Mouse (Mus musculus) limb, embryonic 11.5 days (tissue): Measurements from ENCODE around the gene Ahnak. TPM values are rescaled to one million over a fixed set of nuclear protein-coding genes. Genes with fewer than 3 reads are reported as not detected.
"Not testable (repeated sequence)": the region's sequence is repeated elsewhere in the genome, so short reads cannot be mapped to it uniquely, and the experiment has no call there.

ENCODE experiments used
- ATAC-seq: fragments of 200-750 bp; cut with Nextera tagmentation; 2 replicates; pipeline ENCODE4 v1.8.0; 2017; ENCODE audit warnings: low read depth; ENCODE audit not compliant: insufficient number of reproducible peaks, low FRiP score, low TSS enrichment
- DNase-seq: peaks from one replicate; pipeline ENCODE4 v3.0.0-alpha.2; 2015; ENCODE audit warnings: low spot score
- H3K27ac ChIP-seq: fragments of 300-500 bp; sonication (generic); replicated peaks from 2 replicates; pipeline ENCODE4 v1.5.1; 2014; ENCODE audit warnings: low read depth, mild to moderate bottlenecking, low read length
- H3K27me3 ChIP-seq: fragments of 300-500 bp; sonication (generic); 2 replicates; pipeline ENCODE4 v1.6.1; 2014; ENCODE audit warnings: mild to moderate bottlenecking, low read length, mixed read lengths; ENCODE audit not compliant: control insufficient read depth, insufficient read depth
- H3K36me3 ChIP-seq: fragments of 300-500 bp; sonication (generic); 2 replicates; pipeline ENCODE4 v1.6.1; 2014; ENCODE audit warnings: mild to moderate bottlenecking, low read length, moderate library complexity, mixed read lengths; ENCODE audit not compliant: control insufficient read depth, insufficient read depth
- H3K4me1 ChIP-seq: fragments of 300-500 bp; sonication (generic); 2 replicates; pipeline ENCODE4 v1.6.1; 2014; ENCODE audit warnings: low read length, mixed read lengths; ENCODE audit not compliant: control insufficient read depth, insufficient read depth
- H3K4me2 ChIP-seq: fragments of 300-500 bp; sonication (generic); 2 replicates; pipeline ENCODE4 v1.6.1; 2014; ENCODE audit warnings: low read depth, mild to moderate bottlenecking, moderate library complexity; ENCODE audit not compliant: severe bottlenecking
- H3K4me3 ChIP-seq: fragments of 300-500 bp; sonication (generic); 2 replicates; pipeline ENCODE4 v1.5.1; 2014; ENCODE audit warnings: low read depth, low read length
- H3K9ac ChIP-seq: fragments of 300-500 bp; sonication (generic); 2 replicates; pipeline ENCODE4 v1.6.1; 2014; ENCODE audit warnings: mild to moderate bottlenecking, low read length
- H3K9me3 ChIP-seq: fragments of 300-500 bp; sonication (generic); 2 replicates; pipeline ENCODE4 v1.6.1; 2016; ENCODE audit warnings: low read length; ENCODE audit not compliant: control insufficient read depth
- WGBS: fragments of 180-500 bp; shearing (Covaris S2); extraction: QIAGEN DNeasy Blood & Tissue Kit; methylation state at CpG from one replicate; pipeline ENCODE4 v1.1.7; 2014; 5-methylcytosine and 5-hydroxymethylcytosine counted together
- polyA plus RNA-seq: library from polyadenylated mRNA; unstranded; fragments of >200 nt; fragmentation: Nextera tagmentation; extraction: Ambion mirVana; gene quantifications from 2 replicates; pipeline ENCODE4 v1.2.1, GENCODE M21; 2014

Ahnak gene
- polyA plus RNA-seq, 1 experiment from 2014 or later = 7.7 TPM

DNA sequence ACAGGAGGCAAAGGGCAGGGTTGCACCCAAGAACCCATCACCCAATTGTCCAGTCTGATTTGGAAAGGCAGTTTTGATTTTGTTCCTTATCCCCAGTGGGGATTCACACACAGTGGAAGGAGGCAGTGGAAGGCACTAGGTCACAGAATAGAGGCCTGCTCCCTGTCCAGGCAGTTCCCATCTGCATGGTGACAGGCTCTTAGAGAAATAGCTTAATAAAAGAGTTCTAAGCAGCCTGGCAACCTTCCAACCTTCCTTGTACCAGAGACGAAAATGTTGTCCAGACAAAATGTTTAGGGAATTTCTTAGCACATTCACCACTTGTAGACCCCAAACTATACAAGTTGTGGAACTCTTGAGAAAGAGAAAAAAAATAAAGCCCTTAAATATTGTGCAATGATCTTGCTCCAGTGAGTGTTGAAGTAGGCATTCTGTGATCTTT lies 58.9 kb downstream of the Ahnak start:
- ATAC-seq = no peak
- WGBS = 63% methylated on average over 1 of the region's 1 CpGs
- DNase-seq = no peak
- no peak overlapping the region for H3K9ac ChIP-seq
- no peak overlapping the region for H3K4me2 ChIP-seq
- peaks cover 2% of the 10 kb centered on the region; the same call in 1 of the 2 replicates for H3K4me1 ChIP-seq
- H3K36me3 ChIP-seq = no peaks in the 10 kb centered on the region
- no peaks in the 10 kb centered on the region for H3K27me3 ChIP-seq
- no peak overlapping the region for H3K27ac ChIP-seq
- no peak overlapping the region for H3K4me3 ChIP-seq
- H3K9me3 ChIP-seq = no peaks in the 10 kb centered on the region

DNA sequence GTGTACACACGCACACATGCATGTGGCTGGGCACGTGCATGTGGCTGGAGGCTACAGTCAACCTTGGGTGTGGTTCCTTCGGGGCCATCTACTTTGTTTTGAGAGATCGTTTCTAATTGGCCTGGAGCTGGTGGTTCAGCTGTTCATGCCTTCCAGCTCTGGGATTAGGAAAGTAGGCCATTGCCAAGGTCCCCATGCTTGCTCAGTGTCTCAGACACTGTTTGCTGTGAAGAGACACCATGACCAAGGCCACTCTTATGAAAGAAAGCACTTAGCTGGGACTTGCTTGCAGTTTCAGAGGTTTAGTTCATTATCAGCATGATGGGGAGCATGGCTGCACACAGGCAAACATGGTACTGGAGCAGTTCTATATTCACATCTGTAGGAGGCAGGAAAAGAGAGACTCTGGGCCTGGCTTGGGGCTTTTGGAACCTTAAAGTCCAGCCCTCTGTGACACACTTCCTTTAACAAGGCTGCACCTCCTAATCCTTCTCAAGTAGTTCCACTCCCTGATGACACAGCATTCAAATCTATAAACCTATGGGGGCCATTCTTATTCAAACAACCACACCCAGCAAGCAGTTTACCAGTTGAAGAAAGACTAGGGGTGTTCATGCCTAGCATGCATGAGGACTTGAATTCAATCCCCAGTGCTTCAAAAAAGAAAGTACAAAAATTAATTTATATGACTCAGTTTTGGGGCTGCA lies 60.0 kb downstream of the Ahnak start:
- no peaks in the 10 kb centered on the region for H3K36me3 ChIP-seq
- 90% methylated on average over 4 of the region's 4 CpGs for whole genome bisulfite sequencing
- H3K9ac ChIP-seq = no peak overlapping the region
- DNase-seq (no peak), ATAC-seq (no peak)
- no peaks in the 10 kb centered on the region for H3K9me3 ChIP-seq
- H3K4me2 ChIP-seq = no peak overlapping the region
- H3K27ac ChIP-seq = no peak overlapping the region
- H3K4me1 ChIP-seq = peaks cover 6% of the 10 kb centered on the region; the same call in 1 of the 2 replicates
- no peaks in the 10 kb centered on the region for H3K27me3 ChIP-seq
- H3K4me3 ChIP-seq = no peak overlapping the region

DNA sequence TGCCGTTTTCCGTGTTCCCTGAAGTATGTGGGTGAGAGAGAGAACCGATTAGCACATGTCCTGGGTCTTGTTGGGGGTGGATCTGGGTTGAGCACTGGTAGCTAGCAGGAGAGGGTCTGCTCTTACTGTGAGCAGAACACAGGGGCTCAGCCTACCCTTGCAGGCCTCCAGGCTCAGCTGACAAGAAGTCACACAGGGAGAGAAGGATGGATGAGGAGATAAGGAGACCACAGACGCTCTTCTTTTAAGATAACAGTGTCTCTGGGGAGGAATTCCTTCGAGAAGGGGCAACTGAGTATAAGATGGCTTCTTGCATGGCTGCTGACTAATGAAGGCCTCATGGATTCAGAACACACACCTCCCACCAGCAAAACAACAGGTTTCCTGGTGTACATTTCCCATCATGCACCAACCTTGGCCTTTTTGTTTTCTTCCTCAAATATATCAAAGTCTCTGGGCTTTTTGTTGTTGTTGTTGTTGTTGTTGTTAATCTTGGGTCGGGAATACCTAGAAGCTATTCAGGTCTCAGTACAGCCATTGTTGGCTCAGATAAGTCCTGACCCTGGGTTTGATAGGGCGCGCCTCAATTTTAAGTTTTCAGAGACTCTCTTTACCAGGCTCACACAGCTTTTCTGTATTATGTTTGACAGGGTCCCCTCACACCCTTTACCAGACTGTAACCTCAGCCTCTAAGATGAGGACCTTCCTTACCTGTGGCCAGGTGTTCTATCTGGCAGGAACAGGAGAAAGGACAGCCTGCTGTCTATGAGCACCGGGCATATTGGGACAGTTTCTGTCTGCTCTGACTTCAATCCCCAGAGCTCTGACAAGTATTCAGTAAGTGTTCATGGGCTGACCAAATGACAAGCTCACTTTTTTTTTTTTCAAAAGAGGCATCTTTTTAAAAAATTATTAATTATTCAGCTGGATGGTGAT lies 61.5 kb downstream of the Ahnak start:
- DNase-seq = no peak
- H3K9ac ChIP-seq = no peak overlapping the region
- H3K36me3 ChIP-seq = no peaks in the 10 kb centered on the region

DNA sequence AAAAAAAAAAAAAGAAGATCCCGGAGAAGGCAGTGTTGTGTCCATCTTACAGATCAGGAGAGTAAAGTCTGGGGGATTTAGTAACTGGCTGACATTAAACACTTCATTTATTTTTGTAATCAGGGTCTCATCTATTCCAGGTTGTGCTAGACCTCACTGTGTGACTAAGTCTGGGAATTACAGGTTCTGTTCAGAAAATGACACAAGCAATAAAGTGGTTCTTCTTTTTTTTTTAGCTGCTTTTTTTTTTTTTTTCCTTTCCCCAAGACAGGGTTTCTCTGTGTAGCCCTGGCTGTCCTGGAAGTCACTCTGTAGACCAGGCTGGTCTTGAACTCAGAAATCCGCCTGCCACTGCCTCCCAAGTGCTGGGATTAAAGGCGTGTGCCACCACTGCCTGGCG lies 62.9 kb downstream of the Ahnak start:
- H3K4me2 ChIP-seq, H3K9me3 ChIP-seq, H3K4me3 ChIP-seq, DNase-seq, H3K27me3 ChIP-seq, H3K4me1 ChIP-seq, H3K9ac ChIP-seq, H3K36me3 ChIP-seq, ATAC-seq, H3K27ac ChIP-seq: not testable (repeated sequence)
- WGBS = 89% methylated on average over 4 of the region's 4 CpGs

More for the DNA sequence above, 61.5 kb downstream of the Ahnak start:
- WGBS = 63% methylated on average over 9 of the region's 9 CpGs
- Histone ChIP-seq H3K4me3 (no peak overlapping the region), H3K27me3 (no peaks in the 10 kb centered on the region), H3K4me2 (no peak overlapping the region), H3K9me3 (no peaks in the 10 kb centered on the region), H3K4me1 (peaks cover 6% of the 10 kb centered on the region; the same call in 1 of the 2 replicates), H3K27ac (no peak overlapping the region)
- no peak for ATAC-seq

DNA sequence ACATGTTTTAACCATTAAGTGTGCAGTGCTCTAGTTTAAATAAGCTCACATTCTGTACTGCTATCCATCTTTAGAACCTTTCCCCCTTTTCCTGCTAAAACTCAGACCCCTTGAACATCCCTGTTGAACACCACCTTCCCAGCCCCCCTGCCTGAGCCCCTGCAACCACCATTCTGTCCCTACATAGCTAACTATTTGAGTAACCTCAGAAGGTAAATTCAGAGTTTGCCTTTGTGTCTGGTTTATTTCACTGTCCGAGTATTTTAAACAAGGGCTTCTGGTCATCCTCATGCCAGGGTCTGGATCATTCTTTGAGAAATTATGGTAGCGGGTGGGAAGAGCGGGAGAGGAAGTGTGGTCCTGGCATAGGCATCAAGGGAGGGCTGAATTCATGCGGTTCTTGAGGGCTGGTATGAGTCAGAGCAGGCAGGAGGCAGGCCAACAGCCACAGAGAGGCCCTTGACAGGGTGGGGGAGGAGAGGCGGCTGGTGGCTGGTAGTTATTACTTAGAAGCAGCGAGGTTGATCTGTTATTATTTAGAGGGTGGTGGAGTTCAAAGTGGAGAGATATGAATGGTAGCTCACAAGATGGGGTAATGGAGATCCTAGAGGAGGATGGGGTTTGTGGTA lies 63.8 kb downstream of the Ahnak start:
- no peak overlapping the region for H3K4me2 ChIP-seq
- no peaks in the 10 kb centered on the region for H3K36me3 ChIP-seq
- H3K4me3 ChIP-seq = no peak overlapping the region
- H3K4me1 ChIP-seq = peaks cover 6% of the 10 kb centered on the region; the same call in 1 of the 2 replicates
- WGBS = 41% methylated on average over 6 of the region's 6 CpGs
- DNase-seq = peak; percentile 32
- H3K9ac ChIP-seq = no peak overlapping the region
- H3K9me3 ChIP-seq = no peaks in the 10 kb centered on the region
- H3K27ac ChIP-seq = no peak overlapping the region
- ATAC-seq = no peak
- no peaks in the 10 kb centered on the region for H3K27me3 ChIP-seq

DNA sequence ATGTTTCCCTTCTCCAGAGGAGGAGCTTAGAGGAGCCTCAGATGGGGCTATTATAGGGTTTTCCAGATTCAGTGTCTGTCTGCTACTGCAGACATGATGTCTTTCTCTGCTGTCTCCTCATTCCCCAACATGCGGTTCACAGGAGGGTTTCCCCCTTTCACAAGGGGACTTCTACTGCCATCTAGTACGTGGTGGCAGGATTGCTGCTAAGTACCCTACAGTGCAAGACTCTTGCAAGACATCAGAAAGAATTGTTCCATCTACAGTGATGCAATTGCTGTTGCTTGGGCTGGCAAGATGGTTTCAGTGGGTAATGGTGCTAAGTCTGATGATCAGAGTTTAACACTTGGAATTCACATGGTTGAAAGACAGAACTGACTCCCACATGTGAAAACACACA lies 66.1 kb downstream of the Ahnak start:
- H3K4me3 ChIP-seq = no peak overlapping the region
- H3K9ac ChIP-seq = no peak overlapping the region
- no peak overlapping the region for H3K4me2 ChIP-seq
- H3K9me3 ChIP-seq = no peaks in the 10 kb centered on the region
- H3K27ac ChIP-seq = no peak overlapping the region
- H3K27me3 ChIP-seq = no peaks in the 10 kb centered on the region
- no peak for ATAC-seq
- peaks cover 6% of the 10 kb centered on the region; the same call in 1 of the 2 replicates for H3K4me1 ChIP-seq
- H3K36me3 ChIP-seq = no peaks in the 10 kb centered on the region
- WGBS = 32% methylated on average over 2 of the region's 2 CpGs
- DNase-seq = no peak

DNA sequence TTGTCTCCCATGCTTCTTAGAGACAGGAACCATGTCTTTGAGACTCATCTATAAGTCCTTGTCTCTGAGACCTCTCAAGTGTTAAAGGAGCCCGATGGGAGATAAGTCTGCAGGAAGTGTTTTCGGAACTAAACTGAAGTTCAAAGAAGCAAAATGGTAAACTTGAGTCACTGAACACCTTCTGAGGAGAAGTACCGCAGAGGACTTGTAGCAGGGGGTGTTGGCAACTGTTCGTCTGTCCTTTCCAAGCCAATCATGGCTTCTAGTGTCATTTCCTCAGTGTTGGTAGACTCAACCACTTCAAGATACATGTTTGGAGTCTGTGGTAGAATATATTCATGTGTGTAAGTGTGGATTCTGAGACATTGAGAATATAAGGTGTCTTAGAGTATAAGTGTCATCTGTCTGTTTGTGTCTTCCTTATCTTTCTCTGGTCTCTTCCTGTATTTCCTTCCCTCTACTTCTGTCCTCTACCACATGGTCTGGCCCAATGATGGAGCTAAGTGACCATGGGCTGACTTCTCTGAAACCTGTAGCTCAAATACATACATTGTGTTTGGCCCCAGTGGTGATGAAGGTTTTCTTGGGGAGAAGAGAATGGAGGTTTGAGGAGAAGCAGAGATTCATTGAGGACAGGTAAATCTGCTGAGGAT lies 66.7 kb downstream of the Ahnak start:
- 94% methylated on average over 4 of the region's 4 CpGs for WGBS
- DNase-seq (no peak), ATAC-seq (no peak)
- no peak overlapping the region for H3K9ac ChIP-seq
- no peaks in the 10 kb centered on the region for H3K9me3 ChIP-seq
- no peaks in the 10 kb centered on the region for H3K27me3 ChIP-seq
- no peak overlapping the region for H3K4me2 ChIP-seq
- H3K27ac ChIP-seq = no peak overlapping the region
- H3K36me3 ChIP-seq = no peaks in the 10 kb centered on the region
- H3K4me3 ChIP-seq = no peak overlapping the region
- H3K4me1 ChIP-seq = peaks cover 6% of the 10 kb centered on the region; the same call in 1 of the 2 replicates

DNA sequence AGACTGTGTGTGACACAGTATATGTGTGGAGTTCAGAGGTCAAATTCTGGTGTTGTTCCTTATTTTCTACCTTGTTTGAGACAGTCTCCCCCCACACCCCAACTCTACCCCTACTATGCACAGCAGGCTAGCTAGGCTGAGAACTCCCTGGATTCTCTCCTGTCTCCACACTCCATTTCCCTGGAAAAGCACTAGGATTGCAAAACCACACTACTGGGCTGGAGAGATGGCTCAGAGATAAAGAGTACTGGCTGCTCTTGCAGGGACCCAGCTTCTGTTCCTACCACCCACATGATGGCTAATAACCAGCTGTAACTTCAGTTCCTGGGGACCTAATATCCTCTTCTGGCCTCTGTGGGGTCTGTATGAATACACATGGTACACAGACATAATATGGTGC lies 68.6 kb downstream of the Ahnak start:
- DNase-seq (no peak), ATAC-seq (no peak)
- no peak overlapping the region for H3K4me2 ChIP-seq
- H3K4me1 ChIP-seq = peaks cover 6% of the 10 kb centered on the region; the same call in 1 of the 2 replicates
- no peaks in the 10 kb centered on the region for H3K27me3 ChIP-seq
- H3K4me3 ChIP-seq = no peak overlapping the region
- no peak overlapping the region for H3K27ac ChIP-seq
- no peaks in the 10 kb centered on the region for H3K36me3 ChIP-seq
- no peak overlapping the region for H3K9ac ChIP-seq
- H3K9me3 ChIP-seq = no peaks in the 10 kb centered on the region
